Mouse (Mus musculus): ENCODE data around the gene Sash1. TPM values are rescaled to one million over a fixed set of nuclear protein-coding genes. Genes with fewer than 3 reads are reported as not detected.

The Sash1 gene
- total RNA-seq, 2 experiments from 2014 or later = 46.9 to 55.4 TPM

- no peak for TF ChIP-seq CTCF (IDR thresholded peaks at IDR 0.05)
- DNase-seq (ENCODE audit: extremely low spot score in 1 of 2, low spot score in 2 of 2) = no peak
- Histone ChIP-seq H3K27ac (no peak overlapping the region), H3K4me3 (no peak overlapping the region)
- intact Hi-C loops (cut with DNase I) = no loop called here
These were observed 35.3 kb upstream of the Sash1 start for GRCm38 (mm10) chr10:8921098-8921693.

- Histone ChIP-seq H3K4me3 (no peak overlapping the region), H3K27ac (no peak overlapping the region)
- no peak for TF ChIP-seq CTCF (IDR thresholded peaks at IDR 0.05)
- intact Hi-C loops (cut with DNase I) = no loop called here
- no peak for DNase-seq (ENCODE audit: extremely low spot score in 1 of 2, low spot score in 2 of 2)
These were observed 31.9 kb upstream of the Sash1 start for GRCm38 (mm10) chr10:8917798-8918197.

GRCm38 (mm10) chr10:8917350-8917749 is 31.5 kb upstream of the Sash1 start:
- no peak for DNase-seq (ENCODE audit: extremely low spot score in 1 of 2, low spot score in 2 of 2)
- no peak overlapping the region for H3K4me3 ChIP-seq
- no peak for TF ChIP-seq CTCF (IDR thresholded peaks at IDR 0.05)
- intact Hi-C loops (cut with DNase I) = no loop called here
- no peak overlapping the region for H3K27ac ChIP-seq

GRCm38 (mm10) chr10:8915755-8916154 is 29.9 kb upstream of the Sash1 start:
- H3K27ac ChIP-seq = no peak overlapping the region
- TF ChIP-seq CTCF (IDR thresholded peaks at IDR 0.05) = no peak
- intact Hi-C loops (cut with DNase I) = no loop called here
- no peak for DNase-seq (ENCODE audit: extremely low spot score in 1 of 2, low spot score in 2 of 2)
- no peak overlapping the region for H3K4me3 ChIP-seq

GRCm38 (mm10) chr10:8913904-8914303 is 28.0 kb upstream of the Sash1 start:
- H3K4me3 ChIP-seq = no peak overlapping the region
- H3K27ac ChIP-seq = no peak overlapping the region
- no peak for DNase-seq (ENCODE audit: extremely low spot score in 1 of 2, low spot score in 2 of 2)
- TF ChIP-seq CTCF (IDR thresholded peaks at IDR 0.05) = no peak
- intact Hi-C loops (cut with DNase I) = no loop called here

GRCm38 (mm10) chr10:8912706-8913275 is 26.9 kb upstream of the Sash1 start:
- Histone ChIP-seq H3K27ac (no peak overlapping the region), H3K4me3 (no peak overlapping the region)
- TF ChIP-seq CTCF (IDR thresholded peaks at IDR 0.05) = peak; percentile 32
- intact Hi-C loops (cut with DNase I) = no loop called here
- peak in 1 of 2 experiments; percentile 17 for DNase-seq (ENCODE audit: extremely low spot score in 1 of 2, low spot score in 2 of 2)

GRCm38 (mm10) chr10:8912213-8912612 is 26.3 kb upstream of the Sash1 start:
- DNase-seq (ENCODE audit: extremely low spot score in 1 of 2, low spot score in 2 of 2) = no peak
- intact Hi-C loops (cut with DNase I) = no loop called here
- no peak for TF ChIP-seq CTCF (IDR thresholded peaks at IDR 0.05)
- Histone ChIP-seq H3K4me3 (no peak overlapping the region), H3K27ac (no peak overlapping the region)

- no peak overlapping the region for H3K27ac ChIP-seq
- no peak for TF ChIP-seq CTCF (IDR thresholded peaks at IDR 0.05)
- no peak for DNase-seq (ENCODE audit: extremely low spot score in 1 of 2, low spot score in 2 of 2)
- H3K4me3 ChIP-seq = no peak overlapping the region
- intact Hi-C loops (cut with DNase I) = no loop called here
These were observed 24.5 kb upstream of the Sash1 start for GRCm38 (mm10) chr10:8910237-8910990.

- Histone ChIP-seq H3K4me3 (no peak overlapping the region), H3K27ac (no peak overlapping the region)
- TF ChIP-seq CTCF (IDR thresholded peaks at IDR 0.05) = no peak
- no peak for DNase-seq (ENCODE audit: extremely low spot score in 1 of 2, low spot score in 2 of 2)
- intact Hi-C loops (cut with DNase I) = no loop called here
These were observed 17.2 kb upstream of the Sash1 start for GRCm38 (mm10) chr10:8903086-8903485.

- TF ChIP-seq CTCF (IDR thresholded peaks at IDR 0.05) = no peak
- no peak for DNase-seq (ENCODE audit: extremely low spot score in 1 of 2, low spot score in 2 of 2)
- Histone ChIP-seq H3K27ac (no peak overlapping the region), H3K4me3 (no peak overlapping the region)
- intact Hi-C loops (cut with DNase I) = no loop called here
These were observed 16.5 kb upstream of the Sash1 start for GRCm38 (mm10) chr10:8902412-8902811.

GRCm38 (mm10) chr10:8898831-8899511 is 13.1 kb upstream of the Sash1 start:
- intact Hi-C loops (cut with DNase I) = no loop called here
- TF ChIP-seq CTCF (IDR thresholded peaks at IDR 0.05) = no peak
- DNase-seq (ENCODE audit: extremely low spot score in 1 of 2, low spot score in 2 of 2) = no peak
- H3K4me3 ChIP-seq = no peak overlapping the region
- H3K27ac ChIP-seq = peak overlapping the region; percentile 1; the same call in 1 of the 2 replicates
